Mouse (Mus musculus) midbrain, embryonic 14.5 days (tissue): ENCODE measurements around the gene Acap2. TPM values are rescaled to one million over a fixed set of nuclear protein-coding genes. Genes with fewer than 3 reads are reported as not detected.

Experiments used
- ATAC-seq: fragments of 200-750 bp; cut with Nextera tagmentation; 2 replicates; pipeline ENCODE4 v1.8.0; 2017; ENCODE audit warnings: moderate number of reproducible peaks, moderate library complexity; ENCODE audit not compliant: low FRiP score, low TSS enrichment
- DNase-seq: peaks from one replicate; pipeline ENCODE4 v3.0.0-alpha.2; 2015
- H3K27ac ChIP-seq: fragments of 300-500 bp; sonication (generic); replicated peaks from 2 replicates; pipeline ENCODE4 v1.5.1; 2014; ENCODE audit warnings: mild to moderate bottlenecking, low read depth, low read length, moderate library complexity
- H3K27me3 ChIP-seq: fragments of 300-500 bp; sonication (generic); 2 replicates; pipeline ENCODE4 v1.6.1; 2014; ENCODE audit warnings: low read length, control low read depth, mixed read lengths; ENCODE audit not compliant: control insufficient read depth, insufficient read depth
- H3K36me3 ChIP-seq: fragments of 300-500 bp; sonication (generic); 2 replicates; pipeline ENCODE4 v1.6.1; 2014; ENCODE audit warnings: low read length, control low read depth; ENCODE audit not compliant: control insufficient read depth, insufficient read depth
- H3K4me1 ChIP-seq: fragments of 300-500 bp; sonication (generic); 2 replicates; pipeline ENCODE4 v1.6.1; 2014; ENCODE audit warnings: mild to moderate bottlenecking, antibody characterized with exemption, low read length, control low read depth; ENCODE audit not compliant: control insufficient read depth, insufficient read depth
- H3K4me2 ChIP-seq: fragments of 300-500 bp; sonication (generic); 2 replicates; pipeline ENCODE4 v1.6.1; 2014; ENCODE audit warnings: mild to moderate bottlenecking, low read length, moderate library complexity
- H3K4me3 ChIP-seq: fragments of 300-500 bp; sonication (generic); replicated peaks from 2 replicates; pipeline ENCODE4 v1.5.1; 2014; ENCODE audit warnings: low read depth, low read length
- H3K9ac ChIP-seq: fragments of 300-500 bp; sonication (generic); replicated peaks from 2 replicates; pipeline ENCODE4 v1.6.1; 2014; ENCODE audit warnings: mild to moderate bottlenecking, low read length, moderate library complexity
- H3K9me3 ChIP-seq: fragments of 300-500 bp; sonication (generic); 2 replicates; pipeline ENCODE4 v1.6.1; 2016; ENCODE audit warnings: low read length, control low read depth, mixed read lengths; ENCODE audit not compliant: control insufficient read depth
- WGBS: fragments of 180-500 bp; shearing (Covaris S2); extraction: QIAGEN DNeasy Blood & Tissue Kit; methylation state at CpG from one replicate; pipeline ENCODE4 v1.1.7; 2014; 5-methylcytosine and 5-hydroxymethylcytosine counted together
- polyA plus RNA-seq: library from polyadenylated mRNA; unstranded; fragments of >200 nt; fragmentation: Nextera tagmentation; extraction: Ambion mirVana; gene quantifications from 2 replicates; pipeline ENCODE4 v1.2.1, GENCODE M21; 2014

Acap2 gene
- polyA plus RNA-seq, 1 experiment from 2014 or later: 18.6 TPM

- Histone ChIP-seq H3K27me3 (no peaks in the 10 kb centered on the region), H3K4me2 (0 out of 2 replicates have a peak overlapping the region, but pooled peaks have one; percentile 10), H3K27ac (no peak overlapping the region), H3K9ac (no peak overlapping the region), H3K4me1 (0 out of 2 replicates have a peak, but pooled peaks cover 6% of the 10 kb centered on the region), H3K36me3 (no peaks in the 10 kb centered on the region), H3K9me3 (no peaks in the 10 kb centered on the region), H3K4me3 (no peak overlapping the region)
- ATAC-seq (no peak), DNase-seq (peak; percentile 13)
- 42% methylated on average over 18 of the region's 18 CpGs for WGBS
These were observed 34.6 kb upstream of the Acap2 start for GRCm38 (mm10) chr16:31235457-31236310.

GRCm38 (mm10) chr16:31234808-31235456, 33.9 kb upstream of the Acap2 start:
- H3K4me1 ChIP-seq: 0 out of 2 replicates have a peak, but pooled peaks cover 6% of the 10 kb centered on the region
- no peak overlapping the region for H3K9ac ChIP-seq
- no peak overlapping the region for H3K4me3 ChIP-seq
- no peaks in the 10 kb centered on the region for H3K36me3 ChIP-seq
- H3K27me3 ChIP-seq: no peaks in the 10 kb centered on the region
- no peak overlapping the region for H3K27ac ChIP-seq
- H3K9me3 ChIP-seq: no peaks in the 10 kb centered on the region
- no peak overlapping the region for H3K4me2 ChIP-seq
- 81% methylated on average over 12 of the region's 12 CpGs for WGBS
- ATAC-seq (no peak), DNase-seq (no peak)

GRCm38 (mm10) chr16:31234356-31234755, 33.3 kb upstream of the Acap2 start:
- DNase-seq: no peak
- H3K9ac ChIP-seq: no peak overlapping the region
- no peak overlapping the region for H3K27ac ChIP-seq
- H3K4me3 ChIP-seq: no peak overlapping the region
- H3K36me3 ChIP-seq: no peaks in the 10 kb centered on the region
- no peaks in the 10 kb centered on the region for H3K27me3 ChIP-seq
- 0 out of 2 replicates have a peak, but pooled peaks cover 6% of the 10 kb centered on the region for H3K4me1 ChIP-seq
- WGBS: 43% methylated on average over 3 of the region's 3 CpGs
- no peaks in the 10 kb centered on the region for H3K9me3 ChIP-seq
- H3K4me2 ChIP-seq: no peak overlapping the region
- no peak for ATAC-seq

DNA sequence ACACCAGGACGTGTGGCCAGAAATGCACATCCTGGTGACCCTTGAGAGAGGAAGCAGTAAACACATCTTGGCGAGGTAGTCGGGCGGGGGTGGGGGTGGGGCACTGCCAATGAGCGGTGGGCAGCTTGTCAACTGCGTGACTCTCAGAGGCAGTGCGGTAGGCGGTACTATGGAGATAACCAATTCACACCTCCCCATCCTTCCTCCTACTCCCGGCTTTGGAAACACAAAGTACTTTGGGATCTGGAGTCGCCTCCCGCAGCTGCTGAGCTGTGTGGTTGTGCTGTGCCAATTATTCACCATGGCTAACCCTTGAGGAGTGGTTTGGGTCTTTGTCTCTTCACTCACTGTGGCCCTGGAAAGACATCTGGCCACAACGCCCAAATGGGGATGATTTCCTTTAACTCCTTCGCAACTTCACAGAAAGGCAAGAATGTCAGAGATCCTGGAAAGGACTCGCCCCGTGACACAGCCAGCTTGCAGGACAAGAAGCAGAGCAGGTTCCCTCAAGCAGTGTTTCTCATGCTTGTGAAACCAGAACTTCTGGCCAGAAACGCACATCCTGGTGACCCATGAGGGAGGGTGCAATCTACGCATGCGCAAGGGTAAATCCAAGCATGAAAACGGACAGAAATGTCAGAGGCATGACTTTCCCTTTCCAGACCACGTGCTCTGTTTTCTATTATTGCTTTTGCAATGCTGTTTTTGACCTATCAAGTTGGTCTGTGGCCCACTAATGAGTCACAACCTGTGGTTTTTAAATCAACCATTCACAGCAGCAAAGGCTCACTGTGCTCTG, 32.7 kb upstream of the Acap2 start:
- DNase-seq (peak; percentile 19), ATAC-seq (no peak)
- 0 out of 2 replicates have a peak, but pooled peaks cover 6% of the 10 kb centered on the region for H3K4me1 ChIP-seq
- no peaks in the 10 kb centered on the region for H3K36me3 ChIP-seq
- no peak overlapping the region for H3K27ac ChIP-seq
- 0 out of 2 replicates have a peak overlapping the region, but pooled peaks have one; percentile 23 for H3K4me2 ChIP-seq
- H3K27me3 ChIP-seq: no peaks in the 10 kb centered on the region
- no peaks in the 10 kb centered on the region for H3K9me3 ChIP-seq
- WGBS: 38% methylated on average over 20 of the region's 20 CpGs
- no peak overlapping the region for H3K9ac ChIP-seq
- no peak overlapping the region for H3K4me3 ChIP-seq

GRCm38 (mm10) chr16:31233167-31233498, 32.1 kb upstream of the Acap2 start:
- H3K27me3 ChIP-seq: no peaks in the 10 kb centered on the region
- no peaks in the 10 kb centered on the region for H3K36me3 ChIP-seq
- DNase-seq (no peak), ATAC-seq (no peak)
- WGBS: 59% methylated on average over 4 of the region's 4 CpGs
- H3K4me3 ChIP-seq: no peak overlapping the region
- H3K9ac ChIP-seq: no peak overlapping the region
- no peaks in the 10 kb centered on the region for H3K9me3 ChIP-seq
- 0 out of 2 replicates have a peak overlapping the region, but pooled peaks have one; percentile 23 for H3K4me2 ChIP-seq
- H3K4me1 ChIP-seq: 0 out of 2 replicates have a peak, but pooled peaks cover 6% of the 10 kb centered on the region
- no peak overlapping the region for H3K27ac ChIP-seq

DNA sequence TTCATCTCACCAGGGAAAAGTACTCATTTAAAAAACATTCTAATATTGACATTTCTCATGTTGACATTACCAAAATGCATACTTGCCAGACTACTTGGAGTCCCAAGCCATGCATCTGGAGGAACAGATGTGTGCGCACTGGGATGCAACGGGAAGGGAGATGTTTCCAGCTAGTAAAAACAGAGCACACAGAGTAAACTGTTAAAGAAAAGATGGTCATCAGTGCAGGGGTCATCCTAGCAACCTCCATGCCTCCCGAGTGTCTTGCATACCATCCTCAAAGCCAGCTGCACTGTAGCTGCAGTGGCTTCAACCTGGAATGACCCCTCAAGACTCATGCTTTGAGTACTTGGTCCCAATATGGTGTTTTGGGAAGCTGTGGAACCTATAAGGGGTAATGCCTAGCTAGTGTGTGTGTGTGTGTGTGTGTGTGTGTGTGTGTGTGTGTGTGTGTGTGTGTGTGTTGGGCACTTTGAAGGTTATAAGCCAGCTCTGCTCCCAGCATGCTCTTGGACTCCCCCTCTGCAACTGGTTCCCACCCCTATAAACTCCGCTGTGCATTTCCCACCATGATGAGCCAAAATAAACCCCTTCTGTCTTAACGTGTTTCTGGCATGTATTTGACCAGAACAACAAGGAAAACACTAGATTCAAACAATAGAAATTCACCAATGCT, 31.6 kb upstream of the Acap2 start:
- WGBS: 83% methylated on average over 5 of the region's 5 CpGs

GRCm38 (mm10) chr16:31231591-31231990, 30.5 kb upstream of the Acap2 start:
- 82% methylated on average over 5 of the region's 5 CpGs for WGBS
- H3K4me1 ChIP-seq: 0 out of 2 replicates have a peak, but pooled peaks cover 6% of the 10 kb centered on the region
- H3K27me3 ChIP-seq: no peaks in the 10 kb centered on the region
- no peak overlapping the region for H3K9ac ChIP-seq
- H3K4me3 ChIP-seq: no peak overlapping the region
- ATAC-seq: no peak
- DNase-seq: no peak
- no peaks in the 10 kb centered on the region for H3K36me3 ChIP-seq
- H3K27ac ChIP-seq: no peak overlapping the region
- no peaks in the 10 kb centered on the region for H3K9me3 ChIP-seq
- no peak overlapping the region for H3K4me2 ChIP-seq

More for the DNA sequence above, 31.6 kb upstream of the Acap2 start:
- ATAC-seq: no peak
- Histone ChIP-seq H3K9ac (no peak overlapping the region), H3K27ac (no peak overlapping the region), H3K9me3 (no peaks in the 10 kb centered on the region), H3K27me3 (no peaks in the 10 kb centered on the region), H3K4me2 (no peak overlapping the region), H3K4me3 (no peak overlapping the region), H3K4me1 (0 out of 2 replicates have a peak, but pooled peaks cover 6% of the 10 kb centered on the region), H3K36me3 (no peaks in the 10 kb centered on the region)
- DNase-seq: no peak

DNA sequence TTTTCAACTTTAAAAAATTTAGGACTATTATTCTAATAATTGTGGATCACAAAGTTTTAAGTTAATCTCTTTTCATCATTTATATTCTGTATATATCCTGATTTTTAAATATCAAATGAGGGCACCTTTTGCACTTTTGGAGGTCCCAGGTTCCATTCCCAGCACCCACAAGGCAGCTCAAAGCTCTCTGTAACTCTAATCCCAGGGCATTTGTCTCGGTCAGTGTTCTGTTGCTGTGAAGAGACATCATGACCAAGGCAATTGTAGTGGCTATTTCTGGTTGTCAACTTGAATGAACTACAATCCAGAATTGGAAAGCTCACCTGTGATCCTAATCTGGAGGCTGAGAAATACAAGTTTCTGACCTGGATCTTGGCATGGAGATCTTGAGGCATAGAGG, 26.7 kb upstream of the Acap2 start:
- Histone ChIP-seq H3K4me3 (no peak overlapping the region), H3K9ac (no peak overlapping the region), H3K27me3 (no peaks in the 10 kb centered on the region), H3K4me2 (no peak overlapping the region), H3K27ac (no peak overlapping the region), H3K4me1 (no peaks in the 10 kb centered on the region), H3K9me3 (no peaks in the 10 kb centered on the region), H3K36me3 (no peaks in the 10 kb centered on the region)
- no peak for ATAC-seq
- DNase-seq: no peak
- WGBS: 89% methylated on average over 1 of the region's 1 CpGs
